Mouse (Mus musculus) midbrain, embryonic 16.5 days (tissue): Measurements from ENCODE around the gene Sirpa. TPM values are rescaled to one million over a fixed set of nuclear protein-coding genes. Genes with fewer than 3 reads are reported as not detected.

Source experiments
- ATAC-seq: fragments of 200-750 bp; cut with Nextera tagmentation; 2 replicates; pipeline ENCODE4 v1.8.0; 2017; ENCODE audit warnings: moderate TSS enrichment
- H3K27ac ChIP-seq: fragments of 300-500 bp; sonication (generic); 2 replicates; pipeline ENCODE4 v1.5.1; 2014; ENCODE audit warnings: mild to moderate bottlenecking, low read length, mixed read lengths
- H3K27me3 ChIP-seq: fragments of 300-500 bp; sonication (generic); 2 replicates; pipeline ENCODE4 v1.6.1; 2014; ENCODE audit warnings: low read depth, low read length, mixed read lengths; ENCODE audit not compliant: control insufficient read depth, insufficient read depth
- H3K36me3 ChIP-seq: fragments of 300-500 bp; sonication (generic); 2 replicates; pipeline ENCODE4 v1.6.1; 2014; ENCODE audit warnings: mild to moderate bottlenecking, low read length, moderate library complexity, mixed read lengths; ENCODE audit not compliant: control insufficient read depth, insufficient read depth
- H3K4me1 ChIP-seq: fragments of 300-500 bp; sonication (generic); 2 replicates; pipeline ENCODE4 v1.6.1; 2014; ENCODE audit warnings: mild to moderate bottlenecking, low read length, mixed read lengths; ENCODE audit not compliant: control insufficient read depth, insufficient read depth
- H3K4me2 ChIP-seq: fragments of 300-500 bp; sonication (generic); 2 replicates; pipeline ENCODE4 v1.6.1; 2014; ENCODE audit warnings: mild to moderate bottlenecking, low read length, mixed read lengths
- H3K4me3 ChIP-seq: fragments of 300-500 bp; sonication (generic); 2 replicates; pipeline ENCODE4 v1.5.1; 2014; ENCODE audit warnings: low read depth, mild to moderate bottlenecking, low read length, moderate library complexity, mixed read lengths
- H3K9ac ChIP-seq: fragments of 300-500 bp; sonication (generic); 2 replicates; pipeline ENCODE4 v1.6.1; 2014; ENCODE audit warnings: low read depth, low read length, mixed read lengths
- H3K9me3 ChIP-seq: fragments of 300-500 bp; sonication (generic); replicated peaks from 2 replicates; pipeline ENCODE4 v1.6.1; 2014; ENCODE audit warnings: mild to moderate bottlenecking, low read length, mixed read lengths; ENCODE audit not compliant: control insufficient read depth, poor library complexity, severe bottlenecking
- WGBS: fragments of 180-500 bp; shearing (Covaris S2); extraction: QIAGEN DNeasy Blood & Tissue Kit; methylation state at CpG from one replicate; pipeline ENCODE4 v1.1.7; 2014; 5-methylcytosine and 5-hydroxymethylcytosine counted together
- polyA plus RNA-seq: library from polyadenylated mRNA; unstranded; fragments of >200 nt; fragmentation: Nextera tagmentation; extraction: Ambion mirVana; gene quantifications from 2 replicates; pipeline ENCODE4 v1.2.1, GENCODE M21; 2015

The Sirpa gene
- polyA plus RNA-seq, 1 experiment from 2014 or later = 45.9 TPM

GRCm38 (mm10) chr2:129624956-129625355 is 32.3 kb downstream of the Sirpa start:
- peak; percentile 33; the same call in 1 of the 2 replicates for ATAC-seq
- H3K4me3 ChIP-seq = no peak overlapping the region

DNA sequence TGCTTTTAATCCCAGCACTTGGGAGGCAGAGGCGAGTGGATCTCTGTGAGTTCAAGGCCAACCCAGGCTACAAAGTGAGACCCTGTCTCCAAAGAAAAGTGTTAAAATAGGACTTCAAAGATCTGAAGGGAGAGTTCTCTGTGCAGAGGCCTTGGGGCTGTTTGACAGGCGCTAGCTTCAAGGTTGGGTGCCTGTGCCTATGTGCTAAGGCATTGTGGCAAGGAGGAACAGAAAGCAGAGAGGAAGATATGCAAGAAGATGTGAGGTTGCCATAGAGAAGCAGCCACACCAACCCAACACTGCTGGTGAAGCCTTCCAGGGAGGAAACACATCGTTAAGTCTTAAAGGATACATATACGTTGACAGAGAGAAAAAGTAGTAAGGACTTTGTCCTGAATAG is 33.2 kb downstream of the Sirpa start:
- Histone ChIP-seq H3K27ac (no peak overlapping the region), H3K9me3 (no peaks in the 10 kb centered on the region), H3K4me1 (peaks cover 6% of the 10 kb centered on the region; the same call in 1 of the 2 replicates), H3K27me3 (no peaks in the 10 kb centered on the region), H3K4me3 (no peak overlapping the region), H3K4me2 (no peak overlapping the region), H3K36me3 (0 out of 2 replicates have a peak, but pooled peaks cover 3% of the 10 kb centered on the region), H3K9ac (no peak overlapping the region)
- 82% methylated on average over 4 of the region's 4 CpGs for WGBS
- ATAC-seq = no peak

More at GRCm38 (mm10) chr2:129624956-129625355, 32.3 kb downstream of the Sirpa start:
- Histone ChIP-seq H3K27me3 (no peaks in the 10 kb centered on the region), H3K36me3 (0 out of 2 replicates have a peak, but pooled peaks cover 3% of the 10 kb centered on the region), H3K4me1 (peaks cover 6% of the 10 kb centered on the region; the same call in 1 of the 2 replicates), H3K4me2 (no peak overlapping the region), H3K9me3 (no peaks in the 10 kb centered on the region), H3K27ac (peak overlapping the region; percentile 29; the same call in 1 of the 2 replicates), H3K9ac (no peak overlapping the region)
- WGBS = 62% methylated on average over 6 of the region's 6 CpGs

- H3K27me3 ChIP-seq = no peaks in the 10 kb centered on the region
- H3K36me3 ChIP-seq = peaks cover 8% of the 10 kb centered on the region
- H3K4me2 ChIP-seq = no peak overlapping the region
- H3K4me3 ChIP-seq = no peak overlapping the region
- WGBS = 81% methylated on average over 4 of the region's 4 CpGs
- no peak overlapping the region for H3K27ac ChIP-seq
- no peaks in the 10 kb centered on the region for H3K9me3 ChIP-seq
- no peak overlapping the region for H3K9ac ChIP-seq
- no peak for ATAC-seq
- peaks cover 6% of the 10 kb centered on the region; the same call in 1 of the 2 replicates for H3K4me1 ChIP-seq
Measured at GRCm38 (mm10) chr2:129626621-129627061, 34.0 kb downstream of the Sirpa start.

DNA sequence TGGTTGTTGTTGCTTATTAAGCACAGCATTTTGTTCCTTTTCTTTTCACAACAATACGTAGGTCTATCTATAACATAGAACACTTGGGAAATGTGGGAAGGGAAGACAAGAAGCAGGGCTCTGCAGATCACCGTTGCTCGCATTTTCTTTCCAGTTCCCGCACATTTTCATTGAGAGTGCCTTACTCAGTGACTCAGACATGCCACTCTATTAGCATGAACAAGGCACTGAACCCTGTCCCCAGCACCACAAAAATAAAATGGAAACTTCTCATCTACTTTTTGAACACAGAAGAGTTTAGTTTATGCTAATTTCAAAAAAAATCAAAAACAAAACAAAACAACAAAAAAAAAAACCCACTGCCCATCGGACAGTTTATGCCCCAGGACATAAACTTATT is 34.5 kb downstream of the Sirpa start:
- 95% methylated on average over 5 of the region's 5 CpGs for WGBS
- Histone ChIP-seq H3K4me2 (no peak overlapping the region), H3K4me1 (peaks cover 6% of the 10 kb centered on the region; the same call in 1 of the 2 replicates), H3K9ac (no peak overlapping the region), H3K36me3 (peaks cover 8% of the 10 kb centered on the region), H3K27me3 (no peaks in the 10 kb centered on the region), H3K27ac (no peak overlapping the region), H3K9me3 (no peaks in the 10 kb centered on the region), H3K4me3 (no peak overlapping the region)
- no peak for ATAC-seq

DNA sequence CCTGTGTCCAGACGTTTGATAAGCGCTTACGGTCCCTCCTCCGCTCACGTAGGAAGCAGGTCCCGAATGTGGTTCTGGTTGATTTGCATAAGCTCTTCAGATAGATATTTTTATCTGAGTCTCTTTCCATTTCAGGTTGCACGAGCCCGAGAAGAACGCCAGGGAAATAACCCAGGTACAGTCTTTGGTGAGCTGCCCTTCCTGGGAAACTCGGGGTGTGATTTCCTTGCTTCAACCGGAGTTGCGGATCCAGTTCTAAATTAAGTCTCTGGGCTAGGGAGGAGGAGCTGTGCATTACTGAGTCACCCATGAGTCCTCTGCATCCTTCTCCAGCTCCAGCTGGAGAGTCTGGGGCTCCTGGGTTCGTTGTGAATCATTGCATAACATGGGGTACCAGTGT is 35.2 kb downstream of the Sirpa start:
- no peaks in the 10 kb centered on the region for H3K27me3 ChIP-seq
- ATAC-seq = no peak
- H3K4me1 ChIP-seq = peaks cover 6% of the 10 kb centered on the region; the same call in 1 of the 2 replicates
- peaks cover 8% of the 10 kb centered on the region for H3K36me3 ChIP-seq
- H3K4me3 ChIP-seq = no peak overlapping the region
- 82% methylated on average over 13 of the region's 13 CpGs for WGBS
- no peaks in the 10 kb centered on the region for H3K9me3 ChIP-seq
- H3K4me2 ChIP-seq = no peak overlapping the region
- H3K9ac ChIP-seq = no peak overlapping the region
- H3K27ac ChIP-seq = no peak overlapping the region

GRCm38 (mm10) chr2:129628456-129629185 is 36.0 kb downstream of the Sirpa start:
- Histone ChIP-seq H3K9me3 (no peaks in the 10 kb centered on the region), H3K36me3 (peaks cover 8% of the 10 kb centered on the region), H3K27me3 (no peaks in the 10 kb centered on the region), H3K4me3 (no peak overlapping the region), H3K9ac (no peak overlapping the region), H3K4me2 (no peak overlapping the region), H3K4me1 (peaks cover 6% of the 10 kb centered on the region; the same call in 1 of the 2 replicates), H3K27ac (no peak overlapping the region)
- WGBS = 95% methylated on average over 6 of the region's 6 CpGs
- no peak for ATAC-seq

- no peak overlapping the region for H3K9ac ChIP-seq
- ATAC-seq = no peak
- 95% methylated on average over 15 of the region's 15 CpGs for WGBS
Measured at GRCm38 (mm10) chr2:129629786-129630531, 37.3 kb downstream of the Sirpa start.

DNA sequence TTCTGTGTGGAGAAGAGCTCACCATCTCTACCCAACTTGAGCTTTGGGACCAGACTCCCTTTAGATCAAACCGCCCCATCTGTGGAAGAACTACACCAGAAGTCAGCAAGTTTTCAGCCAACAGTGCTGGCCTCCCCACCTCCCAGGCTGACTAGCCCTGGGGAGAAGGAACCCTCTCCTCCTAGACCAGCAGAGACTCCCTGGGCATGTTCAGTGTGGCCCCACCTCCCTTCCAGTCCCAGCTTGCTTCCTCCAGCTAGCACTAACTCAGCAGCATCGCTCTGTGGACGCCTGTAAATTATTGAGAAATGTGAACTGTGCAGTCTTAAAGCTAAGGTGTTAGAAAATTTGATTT is 37.9 kb downstream of the Sirpa start:
- Histone ChIP-seq H3K36me3 (peaks cover 8% of the 10 kb centered on the region), H3K9me3 (no peaks in the 10 kb centered on the region), H3K27ac (no peak overlapping the region), H3K27me3 (no peaks in the 10 kb centered on the region), H3K4me2 (no peak overlapping the region), H3K4me3 (no peak overlapping the region), H3K9ac (no peak overlapping the region), H3K4me1 (no peaks in the 10 kb centered on the region)
- 97% methylated on average over 3 of the region's 3 CpGs for WGBS
- no peak for ATAC-seq

More at GRCm38 (mm10) chr2:129629786-129630531, 37.3 kb downstream of the Sirpa start:
- Histone ChIP-seq H3K4me2 (no peak overlapping the region), H3K36me3 (peaks cover 8% of the 10 kb centered on the region), H3K4me3 (no peak overlapping the region), H3K9me3 (no peaks in the 10 kb centered on the region), H3K27me3 (no peaks in the 10 kb centered on the region), H3K27ac (no peak overlapping the region), H3K4me1 (peaks cover 1% of the 10 kb centered on the region; the same call in 1 of the 2 replicates)
